Comparison of ENCODE assay signal across 13 mouse cellular contexts in the genomic region with DNA sequence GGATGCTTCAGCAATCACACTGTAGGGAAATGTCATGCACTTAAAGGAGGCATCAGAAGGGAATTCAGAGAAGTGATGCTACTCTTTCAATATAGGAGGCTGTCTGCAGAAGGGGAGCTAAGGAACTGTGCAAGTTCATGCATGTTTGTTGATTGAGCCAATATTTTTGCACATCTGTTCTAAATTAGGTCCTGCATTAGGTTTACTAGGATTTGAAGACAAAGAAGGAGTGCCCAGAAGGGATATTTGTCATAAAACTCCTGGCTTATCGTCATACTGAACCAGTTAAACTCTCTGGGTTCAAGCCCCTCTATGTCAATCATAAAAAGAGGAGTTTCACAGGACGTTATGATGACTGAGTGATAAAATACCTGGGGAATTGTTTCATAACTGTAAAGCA. TPM values are rescaled to one million over a fixed set of nuclear protein-coding genes. Genes with fewer than 3 reads are reported as not detected.
"Had no signal": no experiment of that assay in that cellular context is flagged by ENCODE, and none has a peak within 500 bp of the region (broad histone marks: within the 10 kb centered on the region; RNA-seq: fewer than 3 reads in every experiment).

No protein-coding gene starts in this region.

- H3K27ac ChIP-seq: limb, embryonic 13.5 days; liver, embryonic 13.5 days had no signal

- H3K9me3 ChIP-seq: limb, embryonic 13.5 days; liver, embryonic 13.5 days had no signal

- DNase-seq: kidney, postnatal 14 days; kidney, postnatal 4 days; left cerebral cortex, postnatal 4 days; liver, embryonic 13.5 days; lung, adult 2 months; lung, postnatal 14 days; lung, postnatal 4 days; midbrain, embryonic 14.5 days; thymus, adult 18-20 months; thymus, postnatal 36 days had no signal

- H3K9ac ChIP-seq: limb, embryonic 13.5 days; liver, embryonic 13.5 days had no signal

- H3K4me2 ChIP-seq: limb, embryonic 13.5 days; liver, embryonic 13.5 days; midbrain, embryonic 11.5 days had no signal

- H3K4me3 ChIP-seq: limb, embryonic 13.5 days; liver, embryonic 13.5 days had no signal

- H3K36me3 ChIP-seq: limb, embryonic 13.5 days; liver, embryonic 13.5 days had no signal

- H3K27me3 ChIP-seq: limb, embryonic 13.5 days; liver, embryonic 13.5 days had no signal

- H3K4me1 ChIP-seq: liver, embryonic 13.5 days had no signal

RNA-seq across cellular contexts. Expression of a gene that starts 30.0 kb away (rescaled TPM):
- total RNA-seq: megakaryocyte-erythroid progenitor cell, adult 5-6 weeks had no signal
